ENCODE assay signal across 23 mouse cellular contexts in the genomic region with DNA sequence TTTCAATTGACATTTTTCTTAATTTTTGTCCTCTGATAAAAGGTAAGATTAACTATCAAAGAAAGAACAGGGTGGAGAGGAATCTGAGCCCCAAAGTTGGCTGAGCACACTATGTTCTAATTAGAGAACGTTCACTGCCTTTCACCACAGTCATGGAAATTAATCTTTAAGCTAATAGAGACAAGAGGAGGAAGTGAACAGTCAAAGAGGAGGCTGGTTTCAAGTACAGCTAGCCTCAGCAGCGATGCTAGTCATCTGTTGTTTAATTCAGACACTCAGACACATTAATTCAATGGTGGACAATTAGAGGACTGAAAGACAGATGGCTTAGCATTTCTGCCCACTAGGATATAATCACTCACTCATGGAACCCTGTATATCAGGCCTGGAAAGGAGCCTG.
DNase-seq lines count a peak whose midpoint lies in the region; ATAC-seq and TF ChIP-seq lines count a peak whose summit lies in the region.
"Had no signal": no experiment of that assay in that cellular context is flagged by ENCODE, and none has a peak within 500 bp of the region (broad histone marks: within the 10 kb centered on the region; RNA-seq: fewer than 3 reads in every experiment).

No protein-coding gene starts in this region.

- H3K27ac ChIP-seq in hindbrain, embryonic 11.5 days (ENCODE audit: low read depth, low read length), result no peak overlapping the region
- no peak overlapping the region for H3K27ac ChIP-seq in hindbrain, embryonic 10.5 days
- H3K27ac ChIP-seq in liver, adult 2 months (replicated peaks; ENCODE audit: insufficient read depth, low read depth, low read length), result no peak overlapping the region
- H3K27ac ChIP-seq in liver, embryonic 12.5 days, result no peak overlapping the region
- H3K27ac ChIP-seq: embryonic facial prominence, embryonic 12.5 days; limb, embryonic 13.5 days; liver, embryonic 14.5 days; lung, embryonic 15.5 days had no signal

- peak; percentile 77 for ATAC-seq in hindbrain, embryonic 11.5 days (ENCODE audit: low FRiP score)
- ATAC-seq in liver, embryonic 12.5 days, result no peak
- ATAC-seq: hindbrain, embryonic 16.5 days; intestine, embryonic 16.5 days had no signal

- no peaks in the 10 kb centered on the region for H3K79me2 ChIP-seq in liver, adult 2 months (ENCODE audit: control insufficient read depth, insufficient read depth, low read length)

- no peaks in the 10 kb centered on the region for H3K9me3 ChIP-seq in hindbrain, embryonic 11.5 days (ENCODE audit: control insufficient read depth, low read length)
- H3K9me3 ChIP-seq in hindbrain, embryonic 10.5 days, result no peaks in the 10 kb centered on the region
- H3K9me3 ChIP-seq in liver, embryonic 12.5 days (replicated peaks), result no peaks in the 10 kb centered on the region
- H3K9me3 ChIP-seq: embryonic facial prominence, embryonic 12.5 days; limb, embryonic 13.5 days; lung, embryonic 15.5 days; megakaryocyte, embryonic 14.5 days had no signal

- no peaks in the 10 kb centered on the region for H3K36me3 ChIP-seq in hindbrain, embryonic 11.5 days (ENCODE audit: control insufficient read depth, insufficient read depth, low read length)
- H3K36me3 ChIP-seq in hindbrain, embryonic 10.5 days, result no peaks in the 10 kb centered on the region
- H3K36me3 ChIP-seq in liver, adult 2 months (ENCODE audit: control insufficient read depth, insufficient read depth, low read length), result peaks cover 2% of the 10 kb centered on the region; the same call in 1 of the 2 replicates
- H3K36me3 ChIP-seq in liver, embryonic 12.5 days, result no peaks in the 10 kb centered on the region
- H3K36me3 ChIP-seq: embryonic facial prominence, embryonic 12.5 days; limb, embryonic 13.5 days; lung, embryonic 15.5 days had no signal

- no peaks in the 10 kb centered on the region for H3K4me1 ChIP-seq in hindbrain, embryonic 11.5 days (replicated peaks; ENCODE audit: control insufficient read depth, insufficient read depth, low read length)
- no peaks in the 10 kb centered on the region for H3K4me1 ChIP-seq in hindbrain, embryonic 10.5 days (replicated peaks)
- peaks cover 11% of the 10 kb centered on the region for H3K4me1 ChIP-seq in liver, adult 2 months (ENCODE audit: control insufficient read depth, insufficient read depth, low read length)
- H3K4me1 ChIP-seq in liver, embryonic 12.5 days, result no peaks in the 10 kb centered on the region
- H3K4me1 ChIP-seq: embryonic facial prominence, embryonic 12.5 days; lung, embryonic 15.5 days; megakaryocyte, embryonic 14.5 days had no signal

- no peak overlapping the region for H3K4me3 ChIP-seq in hindbrain, embryonic 11.5 days (ENCODE audit: low read depth, low read length)
- no peak overlapping the region for H3K4me3 ChIP-seq in hindbrain, embryonic 10.5 days
- no peak overlapping the region for H3K4me3 ChIP-seq in liver, adult 2 months (ENCODE audit: insufficient read depth, low read depth, low read length)
- no peak overlapping the region for H3K4me3 ChIP-seq in liver, embryonic 12.5 days
- H3K4me3 ChIP-seq: embryonic facial prominence, embryonic 12.5 days; limb, embryonic 13.5 days; lung, embryonic 15.5 days; megakaryocyte, embryonic 14.5 days had no signal

- no peak overlapping the region for H3K4me2 ChIP-seq in hindbrain, embryonic 11.5 days (replicated peaks; ENCODE audit: low read depth, low read length)
- H3K4me2 ChIP-seq in liver, embryonic 12.5 days, result no peak overlapping the region
- H3K4me2 ChIP-seq: embryonic facial prominence, embryonic 12.5 days; limb, embryonic 13.5 days; lung, embryonic 15.5 days had no signal

- H3K9ac ChIP-seq in hindbrain, embryonic 11.5 days (ENCODE audit: low read depth, low read length), result no peak overlapping the region
- H3K9ac ChIP-seq in liver, adult 2 months (ENCODE audit: low read depth, low read length), result no peak overlapping the region
- H3K9ac ChIP-seq in liver, embryonic 12.5 days, result no peak overlapping the region
- H3K9ac ChIP-seq: embryonic facial prominence, embryonic 12.5 days; limb, embryonic 13.5 days; liver, embryonic 14.5 days; lung, embryonic 15.5 days had no signal

- WGBS in hindbrain, embryonic 11.5 days, result 32% methylated on average over 2 of the region's 2 CpGs
- 45% methylated on average over 2 of the region's 2 CpGs for WGBS in hindbrain, embryonic 10.5 days
- 18% methylated on average over 2 of the region's 2 CpGs for WGBS in liver, adult 2 months
- WGBS in liver, embryonic 12.5 days (ENCODE audit: insufficient replicate concordance), result 32% methylated on average over 2 of the region's 2 CpGs

- TF ChIP-seq POLR2A in liver, adult 2 months (IDR thresholded peaks at IDR 0.05; ENCODE audit: extremely low read depth, insufficient read depth, low read length), result no peak
- no peak for TF ChIP-seq POLR2A in brain, embryonic 14.5 days (IDR thresholded peaks at IDR 0.05; ENCODE audit: borderline replicate concordance, extremely low read depth, insufficient read depth, insufficient read length, poor library complexity, severe bottlenecking)

- no peak for DNase-seq in hindbrain, embryonic 11.5 days (ENCODE audit: low spot score)
- no peak for DNase-seq in hindbrain, embryonic 10.5 days (ENCODE audit: low spot score)
- peak; percentile 64 for DNase-seq in liver, adult 2 months (ENCODE audit: extremely low read depth, low read depth, low spot score)
- peak; percentile 55 for DNase-seq in Muller cell, postnatal 12 days (ENCODE audit: inconsistent ontology term)
- DNase-seq in brain, embryonic 14.5 days (ENCODE audit: low read depth), result peak; percentile 72
- DNase-seq in gastrocnemius, adult 18-20 months (ENCODE audit: low spot score), result no peak
- DNase-seq: adrenal gland, adult 8-10 months; cerebellum, adult 2 months; cerebellum, postnatal 25 days; heart, postnatal 4 days; layer of hippocampus, adult 9-11 months; lung, postnatal 36 days; right cerebral cortex, postnatal 25 days; spleen, adult 18-20 months; thymus, postnatal 25 days had no signal

- H3K27me3 ChIP-seq in hindbrain, embryonic 11.5 days (ENCODE audit: control insufficient read depth, insufficient read depth, low read length), result no peaks in the 10 kb centered on the region
- no peaks in the 10 kb centered on the region for H3K27me3 ChIP-seq in hindbrain, embryonic 10.5 days (ENCODE audit: insufficient read depth, poor library complexity, severe bottlenecking)
- no peaks in the 10 kb centered on the region for H3K27me3 ChIP-seq in liver, adult 2 months (ENCODE audit: control insufficient read depth, insufficient read depth, low read length)
- no peaks in the 10 kb centered on the region for H3K27me3 ChIP-seq in liver, embryonic 12.5 days (replicated peaks)
- H3K27me3 ChIP-seq: embryonic facial prominence, embryonic 12.5 days; limb, embryonic 13.5 days; lung, embryonic 15.5 days had no signal

- no peak for TF ChIP-seq CTCF in liver, adult 2 months (IDR thresholded peaks at IDR 0.05; ENCODE audit: low read depth, low read length)
- no peak for TF ChIP-seq CTCF in brain, embryonic 14.5 days (IDR thresholded peaks at IDR 0.05; ENCODE audit: borderline replicate concordance, extremely low read depth, insufficient read depth, insufficient read length)

Comparison
In these comparisons a context has a peak if more than half of its experiments do, and no peak if none do; other contexts are left out.
1. DNase-seq: peak in liver, adult 2 months (single experiment), Muller cell, postnatal 12 days (single experiment) and brain, embryonic 14.5 days (single experiment); none in hindbrain, embryonic 11.5 days (single experiment), hindbrain, embryonic 10.5 days (single experiment) and gastrocnemius, adult 18-20 months (single experiment).